Mouse (Mus musculus) stomach, embryonic 16.5 days (tissue): ENCODE measurements at regions not wholly inside any gene's neighbourhood (a gene's known extent, or its start where the extent isn't known, plus 50 kb on each side); places are given as distances from the start of the nearest gene placed in this dataset.

Experiments used
- ATAC-seq: fragments of 200-750 bp; cut with Nextera tagmentation; 2 replicates; pipeline ENCODE4 v1.8.0; 2017; ENCODE audit warnings: moderate number of reproducible peaks, moderate TSS enrichment; ENCODE audit not compliant: insufficient read depth, low FRiP score
- H3K27ac ChIP-seq: fragments of 300-500 bp; sonication (generic); 2 replicates; pipeline ENCODE4 v1.5.1; 2014; ENCODE audit warnings: low read length
- H3K27me3 ChIP-seq: fragments of 300-500 bp; sonication (generic); 2 replicates; pipeline ENCODE4 v1.6.1; 2014; ENCODE audit warnings: low read length, control low read depth, mixed read lengths; ENCODE audit not compliant: control insufficient read depth, insufficient read depth
- H3K36me3 ChIP-seq: fragments of 300-500 bp; sonication (generic); 2 replicates; pipeline ENCODE4 v1.6.1; 2014; ENCODE audit warnings: low read length; ENCODE audit not compliant: control insufficient read depth, insufficient read depth
- H3K4me1 ChIP-seq: fragments of 300-500 bp; sonication (generic); 2 replicates; pipeline ENCODE4 v1.6.1; 2014; ENCODE audit warnings: low read length, control low read depth, mixed read lengths; ENCODE audit not compliant: control insufficient read depth, insufficient read depth
- H3K4me2 ChIP-seq: fragments of 300-500 bp; sonication (generic); 2 replicates; pipeline ENCODE4 v1.6.1; 2014; ENCODE audit warnings: low read depth, low read length, mixed read lengths
- H3K4me3 ChIP-seq: fragments of 300-500 bp; sonication (generic); replicated peaks from 2 replicates; pipeline ENCODE4 v1.5.1; 2014; ENCODE audit warnings: mild to moderate bottlenecking, low read length
- H3K9ac ChIP-seq: fragments of 300-500 bp; sonication (generic); 2 replicates; pipeline ENCODE4 v1.6.1; 2014; ENCODE audit warnings: low read length
- H3K9me3 ChIP-seq: fragments of 300-500 bp; sonication (generic); replicated peaks from 2 replicates; pipeline ENCODE4 v1.6.1; 2016; ENCODE audit warnings: low read length, control low read depth; ENCODE audit not compliant: control insufficient read depth
- WGBS: fragments of 180-500 bp; shearing (Covaris S2); extraction: QIAGEN DNeasy Blood & Tissue Kit; methylation state at CpG from one replicate; pipeline ENCODE4 v1.1.7; 2014; 5-methylcytosine and 5-hydroxymethylcytosine counted together

GRCm38 (mm10) chr12:85527011-85527410 lies 53.3 kb downstream of the Fos start:
- no peak overlapping the region for H3K4me3 ChIP-seq
- no peak overlapping the region for H3K9ac ChIP-seq
- 71% methylated on average over 9 of the region's 9 CpGs for WGBS
- no peaks in the 10 kb centered on the region for H3K9me3 ChIP-seq
- H3K27ac ChIP-seq, result no peak overlapping the region
- no peak for ATAC-seq
- H3K36me3 ChIP-seq, result no peaks in the 10 kb centered on the region
- H3K4me1 ChIP-seq, result peaks cover 3% of the 10 kb centered on the region
- no peaks in the 10 kb centered on the region for H3K27me3 ChIP-seq
- H3K4me2 ChIP-seq, result no peak overlapping the region

GRCm38 (mm10) chr12:85531638-85532037 lies 57.9 kb downstream of the Fos start:
- Histone ChIP-seq H3K9ac (no peak overlapping the region), H3K36me3 (no peaks in the 10 kb centered on the region), H3K9me3 (no peaks in the 10 kb centered on the region), H3K27me3 (no peaks in the 10 kb centered on the region), H3K4me3 (no peak overlapping the region), H3K4me2 (no peak overlapping the region), H3K27ac (no peak overlapping the region), H3K4me1 (peaks cover 13% of the 10 kb centered on the region)
- ATAC-seq, result no peak
- WGBS, result 89% methylated on average over 1 of the region's 1 CpGs

- peaks cover 13% of the 10 kb centered on the region for H3K4me1 ChIP-seq
- H3K4me3 ChIP-seq, result no peak overlapping the region
- WGBS, result 59% methylated on average over 3 of the region's 3 CpGs
- H3K27ac ChIP-seq, result peak overlapping the region; percentile 87
- H3K36me3 ChIP-seq, result no peaks in the 10 kb centered on the region
- H3K9me3 ChIP-seq, result no peaks in the 10 kb centered on the region
- H3K27me3 ChIP-seq, result no peaks in the 10 kb centered on the region
- H3K4me2 ChIP-seq, result no peak overlapping the region
- H3K9ac ChIP-seq, result no peak overlapping the region
- peak; percentile 39 for ATAC-seq
Measured at GRCm38 (mm10) chr12:85532221-85532612, 58.5 kb downstream of the Fos start.

GRCm38 (mm10) chr12:85532613-85533460 lies 59.1 kb downstream of the Fos start:
- Histone ChIP-seq H3K9ac (no peak overlapping the region), H3K27me3 (no peaks in the 10 kb centered on the region), H3K27ac (peak overlapping the region; percentile 87), H3K36me3 (no peaks in the 10 kb centered on the region), H3K9me3 (no peaks in the 10 kb centered on the region), H3K4me2 (peak overlapping the region; percentile 7), H3K4me3 (no peak overlapping the region), H3K4me1 (peaks cover 13% of the 10 kb centered on the region)
- ATAC-seq, result peak; percentile 77
- 40% methylated on average over 14 of the region's 14 CpGs for WGBS

GRCm38 (mm10) chr12:85533603-85534002 lies 59.9 kb downstream of the Fos start:
- no peak for ATAC-seq
- Histone ChIP-seq H3K4me2 (no peak overlapping the region), H3K4me3 (no peak overlapping the region), H3K9ac (no peak overlapping the region), H3K27me3 (no peaks in the 10 kb centered on the region), H3K4me1 (peaks cover 13% of the 10 kb centered on the region), H3K27ac (peak overlapping the region; percentile 34; the same call in 1 of the 2 replicates), H3K36me3 (no peaks in the 10 kb centered on the region), H3K9me3 (no peaks in the 10 kb centered on the region)
- 76% methylated on average over 3 of the region's 3 CpGs for WGBS

GRCm38 (mm10) chr12:85539423-85539822 lies 59.4 kb upstream of the Jdp2 start:
- no peak for ATAC-seq
- no peaks in the 10 kb centered on the region for H3K36me3 ChIP-seq
- 37% methylated on average over 7 of the region's 7 CpGs for WGBS
- H3K4me3 ChIP-seq, result no peak overlapping the region
- H3K4me2 ChIP-seq, result no peak overlapping the region
- no peak overlapping the region for H3K9ac ChIP-seq
- H3K27me3 ChIP-seq, result no peaks in the 10 kb centered on the region
- no peak overlapping the region for H3K27ac ChIP-seq
- H3K4me1 ChIP-seq, result peaks cover 12% of the 10 kb centered on the region
- H3K9me3 ChIP-seq, result no peaks in the 10 kb centered on the region

GRCm38 (mm10) chr12:85541153-85541552 lies 57.7 kb upstream of the Jdp2 start:
- Histone ChIP-seq H3K9ac (0 out of 2 replicates have a peak overlapping the region, but pooled peaks have one; percentile 25), H3K4me2 (0 out of 2 replicates have a peak overlapping the region, but pooled peaks have one; percentile 2), H3K27me3 (no peaks in the 10 kb centered on the region), H3K9me3 (no peaks in the 10 kb centered on the region), H3K36me3 (no peaks in the 10 kb centered on the region), H3K4me1 (peaks cover 12% of the 10 kb centered on the region), H3K27ac (peak overlapping the region; percentile 17; the same call in 1 of the 2 replicates), H3K4me3 (no peak overlapping the region)
- ATAC-seq, result peak; percentile 89
- 22% methylated on average over 3 of the region's 3 CpGs for WGBS

GRCm38 (mm10) chr12:85542881-85543280 lies 55.9 kb upstream of the Jdp2 start:
- H3K4me2 ChIP-seq, result no peak overlapping the region
- H3K9me3 ChIP-seq, result no peaks in the 10 kb centered on the region
- no peaks in the 10 kb centered on the region for H3K27me3 ChIP-seq
- WGBS, result 63% methylated on average over 6 of the region's 6 CpGs
- H3K27ac ChIP-seq, result no peak overlapping the region
- no peak for ATAC-seq
- no peak overlapping the region for H3K9ac ChIP-seq
- peaks cover 12% of the 10 kb centered on the region for H3K4me1 ChIP-seq
- H3K36me3 ChIP-seq, result no peaks in the 10 kb centered on the region
- H3K4me3 ChIP-seq, result no peak overlapping the region

GRCm38 (mm10) chr12:85543520-85543919 lies 55.3 kb upstream of the Jdp2 start:
- Histone ChIP-seq H3K4me3 (no peak overlapping the region), H3K9me3 (no peaks in the 10 kb centered on the region), H3K4me2 (no peak overlapping the region), H3K4me1 (peaks cover 14% of the 10 kb centered on the region), H3K27me3 (no peaks in the 10 kb centered on the region), H3K27ac (no peak overlapping the region), H3K9ac (no peak overlapping the region), H3K36me3 (no peaks in the 10 kb centered on the region)
- ATAC-seq, result no peak
- WGBS, result 85% methylated on average over 9 of the region's 9 CpGs
